Mouse (Mus musculus): ENCODE measurements around the gene Ash1l.

DNA sequence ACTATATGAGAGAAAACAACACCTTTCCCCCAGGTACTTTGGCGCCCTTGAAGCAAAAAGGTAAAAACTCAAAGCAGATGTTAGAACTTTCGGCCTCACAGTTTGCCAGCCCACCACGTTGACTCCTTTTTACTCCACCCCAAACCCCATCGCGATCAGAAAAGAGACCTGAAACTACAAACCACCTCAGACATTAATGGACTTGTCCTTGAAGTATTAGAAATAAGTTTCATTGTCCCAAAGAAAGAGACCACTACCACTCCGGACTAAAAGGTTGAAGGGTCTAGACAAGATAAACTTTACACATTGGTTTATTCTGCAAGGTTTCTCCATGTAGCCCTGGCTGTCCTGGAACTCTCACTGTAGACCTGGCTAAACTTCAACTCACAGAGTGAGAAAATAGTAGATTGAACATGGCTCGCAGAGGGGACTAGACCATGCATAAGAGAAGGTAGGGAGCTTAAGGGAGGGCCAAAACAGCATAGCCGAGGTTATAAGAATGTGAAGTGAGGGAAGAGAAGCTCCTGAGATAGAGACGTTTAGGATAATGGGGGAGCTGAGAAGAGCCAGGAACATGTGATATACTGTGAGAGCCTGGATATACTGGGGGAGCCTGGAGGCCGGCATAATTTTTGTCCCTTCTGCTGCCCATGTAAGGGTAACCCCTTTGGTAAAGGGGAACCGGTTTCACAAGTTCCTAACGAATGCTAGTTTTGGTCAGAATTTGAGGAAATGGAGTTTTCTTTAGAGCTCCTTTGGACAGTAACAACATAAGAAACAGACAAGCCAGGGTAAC is 152.3 kb downstream of the Ash1l start:
- no peak for TF ChIP-seq POLR2A (IDR thresholded peaks at IDR 0.05; ENCODE audit: control insufficient read depth, low read depth, low read length)
- TF ChIP-seq CTCF (IDR thresholded peaks at IDR 0.05; ENCODE audit: control insufficient read depth, insufficient read depth, insufficient replicate concordance, low read depth, low read length) = no peak
